Mouse (Mus musculus): ENCODE measurements around the gene Cnst. TPM values are rescaled to one million over a fixed set of nuclear protein-coding genes. Genes with fewer than 3 reads are reported as not detected.
"Not testable (repeated sequence)": the region's sequence is repeated elsewhere in the genome, so short reads cannot be mapped to it uniquely, and the experiment has no call there.

Gene Cnst
- polyA plus RNA-seq, 1 experiment from 2014 or later: 22.6 TPM

DNA sequence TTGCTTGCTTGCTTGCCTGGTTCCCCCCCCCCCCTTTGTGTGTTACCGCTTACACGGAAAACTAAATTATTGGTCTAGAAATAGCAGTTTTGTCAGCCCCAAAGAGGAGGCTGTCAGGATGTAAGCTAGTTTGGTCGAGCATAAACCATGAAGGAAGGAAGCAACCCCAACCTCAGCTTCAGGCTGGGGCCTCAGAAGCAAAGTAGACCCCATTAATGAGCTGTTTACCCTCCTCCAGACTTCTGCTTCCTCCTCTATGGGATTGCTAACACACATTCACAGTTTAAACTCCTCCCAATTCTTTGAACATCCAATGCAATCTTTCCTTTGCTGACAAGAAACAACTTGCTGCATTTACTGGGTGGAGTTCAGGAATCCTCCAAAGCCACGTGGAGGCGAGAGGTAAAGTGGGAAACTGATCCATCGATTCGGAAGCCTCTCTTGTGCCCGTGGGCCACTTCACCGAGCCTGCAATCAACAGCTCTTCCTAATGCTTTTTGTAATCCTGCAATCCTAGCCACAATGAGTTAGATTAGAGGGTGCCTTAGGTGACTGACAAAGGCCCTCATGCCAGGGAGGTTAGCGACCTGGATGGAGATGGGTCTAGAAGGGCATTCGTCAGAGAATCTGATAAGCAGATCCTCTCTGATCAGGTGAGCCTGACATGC is 86.7 kb downstream of the Cnst start:
- H3K4me2 ChIP-seq (replicated peaks; ENCODE audit: low read depth, low read length): no peak overlapping the region
- H3K27me3 ChIP-seq (ENCODE audit: control insufficient read depth, insufficient read depth, low read length): no peaks in the 10 kb centered on the region
- DNase-seq (ENCODE audit: low spot score): no peak
- H3K4me1 ChIP-seq (replicated peaks; ENCODE audit: control insufficient read depth, insufficient read depth, low read length): no peaks in the 10 kb centered on the region
- no peaks in the 10 kb centered on the region for H3K36me3 ChIP-seq (ENCODE audit: control insufficient read depth, insufficient read depth, low read length)
- H3K9me3 ChIP-seq (ENCODE audit: control insufficient read depth, low read length): no peaks in the 10 kb centered on the region
- ATAC-seq (ENCODE audit: low FRiP score): no peak
- no peak overlapping the region for H3K9ac ChIP-seq (ENCODE audit: low read depth, low read length)
- no peak overlapping the region for H3K4me3 ChIP-seq (ENCODE audit: low read depth, low read length)
- WGBS: 85% methylated on average over 11 of the region's 11 CpGs
- H3K27ac ChIP-seq (ENCODE audit: low read depth, low read length): no peak overlapping the region

DNA sequence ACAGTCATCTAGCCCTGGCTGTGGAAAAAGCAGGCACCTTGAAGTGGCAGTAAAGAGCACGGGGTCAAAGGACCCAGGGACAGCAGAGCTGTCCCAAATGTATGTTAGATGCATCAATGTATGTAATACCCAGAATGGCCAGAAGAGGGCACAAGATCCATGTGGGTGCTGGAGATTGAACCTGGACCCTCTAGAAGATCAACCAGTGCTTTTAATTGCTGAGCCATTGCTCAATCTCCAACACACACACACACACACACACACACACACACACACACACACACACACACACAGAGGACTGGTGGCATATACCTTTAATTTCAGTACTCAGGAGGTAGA is 87.2 kb downstream of the Cnst start:
- 17% methylated on average over 1 of the region's 1 CpGs for WGBS
- ATAC-seq (ENCODE audit: low FRiP score): no peak
- H3K36me3 ChIP-seq (ENCODE audit: control insufficient read depth, insufficient read depth, low read length): no peaks in the 10 kb centered on the region
- H3K4me1 ChIP-seq (replicated peaks; ENCODE audit: control insufficient read depth, insufficient read depth, low read length): no peaks in the 10 kb centered on the region
- H3K9me3 ChIP-seq (ENCODE audit: control insufficient read depth, low read length): no peaks in the 10 kb centered on the region
- peak; percentile 61 for DNase-seq (ENCODE audit: low spot score)
- H3K27me3 ChIP-seq (ENCODE audit: control insufficient read depth, insufficient read depth, low read length): no peaks in the 10 kb centered on the region
- H3K4me3 ChIP-seq (ENCODE audit: low read depth, low read length): no peak overlapping the region
- H3K4me2 ChIP-seq (replicated peaks; ENCODE audit: low read depth, low read length): no peak overlapping the region
- H3K9ac ChIP-seq (ENCODE audit: low read depth, low read length): no peak overlapping the region
- no peak overlapping the region for H3K27ac ChIP-seq (ENCODE audit: low read depth, low read length)

DNA sequence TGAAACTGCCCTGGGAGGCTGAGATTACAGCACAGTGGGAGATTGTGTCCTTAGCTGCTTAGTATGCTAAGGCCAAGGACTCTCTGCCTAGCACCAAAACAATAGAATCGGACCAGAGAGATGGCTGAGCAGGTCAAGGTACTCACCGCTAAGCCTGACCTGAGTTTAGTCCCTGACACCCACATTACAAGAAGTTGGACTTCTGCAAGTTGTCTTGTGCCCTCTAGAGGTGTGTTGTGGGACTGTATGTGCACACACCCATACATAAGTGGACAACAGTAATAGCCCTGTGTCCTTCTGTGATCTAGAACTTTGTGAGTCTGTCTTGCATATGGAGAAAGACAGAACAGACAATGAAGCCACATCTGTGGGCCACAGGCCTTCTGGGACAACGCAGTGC is 88.0 kb downstream of the Cnst start:
- no peaks in the 10 kb centered on the region for H3K9me3 ChIP-seq (ENCODE audit: control insufficient read depth, low read length)
- H3K4me1 ChIP-seq (replicated peaks; ENCODE audit: control insufficient read depth, insufficient read depth, low read length): no peaks in the 10 kb centered on the region
- DNase-seq (ENCODE audit: low spot score) (no peak), ATAC-seq (ENCODE audit: low FRiP score) (no peak)
- no peak overlapping the region for H3K9ac ChIP-seq (ENCODE audit: low read depth, low read length)
- no peaks in the 10 kb centered on the region for H3K36me3 ChIP-seq (ENCODE audit: control insufficient read depth, insufficient read depth, low read length)
- WGBS: 93% methylated on average over 3 of the region's 3 CpGs
- no peaks in the 10 kb centered on the region for H3K27me3 ChIP-seq (ENCODE audit: control insufficient read depth, insufficient read depth, low read length)
- H3K4me3 ChIP-seq (ENCODE audit: low read depth, low read length): no peak overlapping the region
- H3K27ac ChIP-seq (ENCODE audit: low read depth, low read length): no peak overlapping the region
- H3K4me2 ChIP-seq (replicated peaks; ENCODE audit: low read depth, low read length): no peak overlapping the region

- no peak for DNase-seq (ENCODE audit: low spot score)
- Histone ChIP-seq H3K9me3 (ENCODE audit: control insufficient read depth, low read length) (no peaks in the 10 kb centered on the region), H3K4me2 (replicated peaks; ENCODE audit: low read depth, low read length) (no peak overlapping the region), H3K27ac (ENCODE audit: low read depth, low read length) (no peak overlapping the region), H3K4me3 (ENCODE audit: low read depth, low read length) (no peak overlapping the region), H3K9ac (ENCODE audit: low read depth, low read length) (no peak overlapping the region), H3K36me3 (ENCODE audit: control insufficient read depth, insufficient read depth, low read length) (no peaks in the 10 kb centered on the region), H3K4me1 (replicated peaks; ENCODE audit: control insufficient read depth, insufficient read depth, low read length) (no peaks in the 10 kb centered on the region), H3K27me3 (ENCODE audit: control insufficient read depth, insufficient read depth, low read length) (no peaks in the 10 kb centered on the region)
- WGBS: 84% methylated on average over 4 of the region's 4 CpGs
- ATAC-seq (ENCODE audit: low FRiP score): no peak
These were observed 96.6 kb downstream of the Cnst start for GRCm38 (mm10) chr1:179642726-179643125.

- ATAC-seq (ENCODE audit: low FRiP score) (no peak), DNase-seq (ENCODE audit: low spot score) (no peak)
- WGBS: 84% methylated on average over 3 of the region's 3 CpGs
- Histone ChIP-seq H3K4me1 (replicated peaks; ENCODE audit: control insufficient read depth, insufficient read depth, low read length) (no peaks in the 10 kb centered on the region), H3K4me3 (ENCODE audit: low read depth, low read length) (no peak overlapping the region), H3K9me3 (ENCODE audit: control insufficient read depth, low read length) (no peaks in the 10 kb centered on the region), H3K4me2 (replicated peaks; ENCODE audit: low read depth, low read length) (no peak overlapping the region), H3K36me3 (ENCODE audit: control insufficient read depth, insufficient read depth, low read length) (no peaks in the 10 kb centered on the region), H3K27ac (ENCODE audit: low read depth, low read length) (no peak overlapping the region), H3K27me3 (ENCODE audit: control insufficient read depth, insufficient read depth, low read length) (no peaks in the 10 kb centered on the region), H3K9ac (ENCODE audit: low read depth, low read length) (no peak overlapping the region)
These were observed 98.0 kb downstream of the Cnst start for GRCm38 (mm10) chr1:179644151-179644550.

DNA sequence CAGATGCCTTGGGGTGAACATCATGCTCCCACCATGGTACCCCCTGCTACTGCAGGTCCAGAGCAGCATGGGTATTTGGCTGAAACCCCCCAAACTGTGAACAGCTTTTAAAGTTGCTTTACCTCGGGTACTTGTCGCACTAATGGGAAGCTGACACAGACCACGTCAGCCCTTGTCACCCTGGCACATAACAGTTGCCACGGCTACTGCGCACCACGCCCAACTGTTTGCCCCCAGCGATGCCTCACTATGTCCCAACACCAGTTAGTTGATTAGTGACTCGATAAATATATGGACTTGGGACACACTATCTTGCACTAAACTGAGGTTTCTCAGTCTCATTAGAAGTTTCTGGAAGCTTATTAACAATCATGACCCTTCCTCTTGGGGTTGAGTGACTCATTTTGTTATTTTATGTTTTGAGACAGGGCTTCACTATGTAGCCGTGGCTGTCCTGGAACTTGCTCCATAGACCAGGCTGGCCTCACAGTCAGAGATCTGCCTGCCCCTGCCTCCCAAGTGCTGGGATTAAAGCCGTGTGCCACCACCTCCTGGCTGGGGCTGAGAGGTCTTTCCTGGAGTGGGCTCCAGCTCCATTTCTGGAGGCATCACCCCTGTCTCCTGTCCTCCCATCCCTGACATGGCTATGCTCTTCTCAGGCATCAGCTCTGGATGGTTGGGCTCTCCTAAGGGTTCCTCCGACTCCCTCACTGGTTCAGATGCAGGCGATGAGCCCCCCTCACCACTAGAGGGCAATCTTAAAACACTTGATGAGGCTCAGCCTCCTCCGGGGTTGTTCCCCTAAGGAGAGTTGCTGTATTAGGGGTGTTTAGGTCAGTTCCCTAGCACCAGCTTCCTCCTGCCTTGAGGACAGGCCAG is 99.2 kb downstream of the Cnst start:
- H3K36me3 ChIP-seq (ENCODE audit: control insufficient read depth, insufficient read depth, low read length): no peaks in the 10 kb centered on the region
- H3K4me1 ChIP-seq (replicated peaks; ENCODE audit: control insufficient read depth, insufficient read depth, low read length): no peaks in the 10 kb centered on the region
- no peak overlapping the region for H3K9ac ChIP-seq (ENCODE audit: low read depth, low read length)
- ATAC-seq (ENCODE audit: low FRiP score) (peak; percentile 84), DNase-seq (ENCODE audit: low spot score) (peak; percentile 88)
- WGBS: 67% methylated on average over 13 of the region's 13 CpGs
- H3K4me3 ChIP-seq (ENCODE audit: low read depth, low read length): no peak overlapping the region
- H3K27ac ChIP-seq (ENCODE audit: low read depth, low read length): no peak overlapping the region
- H3K27me3 ChIP-seq (ENCODE audit: control insufficient read depth, insufficient read depth, low read length): no peaks in the 10 kb centered on the region
- peak overlapping the region; percentile 5; the same call in 1 of the 2 replicates for H3K4me2 ChIP-seq (replicated peaks; ENCODE audit: low read depth, low read length)
- no peaks in the 10 kb centered on the region for H3K9me3 ChIP-seq (ENCODE audit: control insufficient read depth, low read length)

- Histone ChIP-seq H3K4me3 (ENCODE audit: low read depth, low read length) (no peak overlapping the region), H3K27me3 (ENCODE audit: control insufficient read depth, insufficient read depth, low read length) (no peaks in the 10 kb centered on the region), H3K27ac (ENCODE audit: low read depth, low read length) (no peak overlapping the region), H3K4me2 (replicated peaks; ENCODE audit: low read depth, low read length) (peak overlapping the region; percentile 5; the same call in 1 of the 2 replicates), H3K4me1 (replicated peaks; ENCODE audit: control insufficient read depth, insufficient read depth, low read length) (no peaks in the 10 kb centered on the region), H3K9me3 (ENCODE audit: control insufficient read depth, low read length) (no peaks in the 10 kb centered on the region), H3K36me3 (ENCODE audit: control insufficient read depth, insufficient read depth, low read length) (no peaks in the 10 kb centered on the region), H3K9ac (ENCODE audit: low read depth, low read length) (no peak overlapping the region)
- 29% methylated on average over 4 of the region's 4 CpGs for WGBS
- ATAC-seq (ENCODE audit: low FRiP score) (peak; percentile 38; the same call in 1 of the 2 replicates), DNase-seq (ENCODE audit: low spot score) (no peak)
These were observed 99.8 kb downstream of the Cnst start for GRCm38 (mm10) chr1:179645980-179646268.

- H3K27me3 ChIP-seq (ENCODE audit: control insufficient read depth, insufficient read depth, low read length); H3K9ac ChIP-seq (ENCODE audit: low read depth, low read length); H3K4me1 ChIP-seq (replicated peaks; ENCODE audit: control insufficient read depth, insufficient read depth, low read length); H3K4me3 ChIP-seq (ENCODE audit: low read depth, low read length); H3K4me2 ChIP-seq (replicated peaks; ENCODE audit: low read depth, low read length); H3K36me3 ChIP-seq (ENCODE audit: control insufficient read depth, insufficient read depth, low read length); ATAC-seq (ENCODE audit: low FRiP score); H3K9me3 ChIP-seq (ENCODE audit: control insufficient read depth, low read length); DNase-seq (ENCODE audit: low spot score); H3K27ac ChIP-seq (ENCODE audit: low read depth, low read length): not testable (repeated sequence)
- 81% methylated on average over 4 of the region's 5 CpGs for WGBS
These were observed 102.5 kb downstream of the Cnst start for GRCm38 (mm10) chr1:179648678-179649077.

- ATAC-seq (ENCODE audit: low FRiP score) (no peak), DNase-seq (ENCODE audit: low spot score) (no peak)
- 73% methylated on average over 3 of the region's 3 CpGs for WGBS
- Histone ChIP-seq H3K4me1 (replicated peaks; ENCODE audit: control insufficient read depth, insufficient read depth, low read length) (no peaks in the 10 kb centered on the region), H3K27me3 (ENCODE audit: control insufficient read depth, insufficient read depth, low read length) (no peaks in the 10 kb centered on the region), H3K27ac (ENCODE audit: low read depth, low read length) (no peak overlapping the region), H3K36me3 (ENCODE audit: control insufficient read depth, insufficient read depth, low read length) (no peaks in the 10 kb centered on the region), H3K4me2 (replicated peaks; ENCODE audit: low read depth, low read length) (no peak overlapping the region), H3K9ac (ENCODE audit: low read depth, low read length) (no peak overlapping the region), H3K4me3 (ENCODE audit: low read depth, low read length) (no peak overlapping the region), H3K9me3 (ENCODE audit: control insufficient read depth, low read length) (no peaks in the 10 kb centered on the region)
These were observed 103.2 kb downstream of the Cnst start for GRCm38 (mm10) chr1:179649324-179649723.

All from hindbrain, embryonic 11.5 days (tissue).